Mouse (Mus musculus) adrenal gland (tissue): Measurements from ENCODE around the gene Zfand4.
"Not testable (repeated sequence)": the region's sequence is repeated elsewhere in the genome, so short reads cannot be mapped to it uniquely, and the experiment has no call there.

Experiments
- intact Hi-C: fragments of 180-260 bp; cut with DNase I; formaldehyde crosslinking; loops from one replicate; pipeline ENCODE4 v1.15.1; 2025

Zfand4 gene

DNA sequence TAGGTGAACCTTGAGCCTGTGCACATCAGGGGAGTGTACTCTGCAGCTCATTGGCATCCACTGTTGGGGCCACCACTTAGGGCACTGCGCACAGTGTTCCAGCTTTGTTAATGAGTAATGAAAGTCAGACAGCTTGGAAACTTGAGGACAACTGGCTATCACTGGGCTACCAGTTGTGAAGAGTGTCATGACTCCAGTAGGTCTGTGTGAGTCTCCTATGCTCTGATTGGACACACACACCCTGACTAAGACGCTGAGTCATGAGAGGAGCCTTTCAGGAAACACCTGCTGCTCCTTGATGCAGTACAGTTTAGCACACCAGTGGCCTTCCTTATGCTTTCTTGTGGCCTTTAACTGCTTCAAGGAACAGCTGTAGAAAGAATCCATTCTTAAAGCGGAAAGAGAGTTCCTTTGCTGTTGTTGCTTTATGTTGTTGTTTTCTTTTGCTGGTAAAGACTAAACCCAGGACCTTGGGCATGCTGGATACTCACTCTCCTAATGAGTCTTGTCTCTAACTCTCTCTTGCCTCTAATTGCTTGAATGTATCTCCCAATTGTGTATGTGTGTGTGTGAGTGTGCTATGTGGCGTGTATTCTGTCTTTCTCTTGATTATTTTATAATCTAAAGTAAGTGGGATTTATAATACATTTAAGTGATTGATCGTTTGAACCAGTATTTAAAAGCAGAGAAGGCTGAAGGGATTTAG is 23.0 kb downstream of the Zfand4 start:
- intact Hi-C loops, result no loop called here

DNA sequence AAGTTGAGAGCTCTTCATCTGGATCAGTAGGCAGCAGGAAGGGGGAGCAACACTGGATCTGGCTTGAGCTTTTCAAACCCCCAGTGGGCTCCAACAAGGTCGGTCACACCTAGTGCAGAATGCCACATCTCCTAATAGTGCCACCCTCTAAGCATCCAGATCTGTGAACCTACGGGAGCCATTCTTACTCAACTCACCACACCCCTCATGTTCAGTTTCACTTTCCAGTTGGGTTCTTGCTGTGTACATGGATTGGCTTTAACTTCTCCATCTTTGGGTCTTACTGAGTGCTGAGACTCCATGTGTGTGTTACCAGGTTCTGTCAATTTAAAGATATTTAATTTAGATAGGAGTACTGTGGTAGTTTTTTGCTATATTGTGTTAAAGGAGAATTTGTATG is 47.4 kb downstream of the Zfand4 start:
- intact Hi-C loops, result no loop called here

DNA sequence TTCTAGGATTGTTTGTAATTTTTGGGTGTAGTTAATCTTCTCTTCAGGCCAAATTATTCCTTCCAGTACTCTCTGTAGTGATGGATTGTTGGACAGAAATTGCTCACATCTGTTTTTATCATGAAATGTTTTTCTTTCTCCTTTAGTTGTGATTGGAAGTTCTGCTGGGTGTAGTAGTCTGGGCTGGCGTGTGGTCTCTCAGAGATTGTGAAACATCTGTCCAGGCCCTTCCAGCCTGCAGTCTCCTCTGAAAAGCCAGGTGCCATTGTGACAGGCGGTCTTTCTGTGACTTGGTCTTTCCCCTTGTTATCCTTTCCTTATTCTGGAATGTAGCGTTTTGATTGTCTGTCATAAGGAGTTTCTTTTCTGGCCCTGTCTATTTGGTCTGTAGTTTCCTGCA is 55.2 kb downstream of the Zfand4 start:
- intact Hi-C loops, result no loop called here

DNA sequence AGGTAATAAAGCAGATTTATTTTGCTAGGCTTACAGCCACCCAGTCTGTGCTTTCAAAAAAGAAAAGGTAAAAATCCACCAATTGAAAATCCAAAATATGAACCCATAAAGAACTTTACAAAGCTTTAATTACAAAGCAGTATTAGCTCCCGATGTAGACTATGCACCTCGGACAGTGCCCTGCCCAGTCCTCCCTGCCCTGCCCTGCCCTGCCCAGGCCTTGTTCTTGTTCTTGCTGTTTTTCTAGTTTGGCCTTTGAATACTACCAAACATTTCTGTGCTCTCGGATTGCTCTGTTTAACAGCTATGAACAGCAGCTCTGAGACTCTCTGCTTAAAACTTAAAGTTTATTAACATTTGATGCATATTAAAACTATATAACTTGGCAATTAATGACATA is 62.6 kb downstream of the Zfand4 start:
- intact Hi-C loops, result no loop called here

DNA sequence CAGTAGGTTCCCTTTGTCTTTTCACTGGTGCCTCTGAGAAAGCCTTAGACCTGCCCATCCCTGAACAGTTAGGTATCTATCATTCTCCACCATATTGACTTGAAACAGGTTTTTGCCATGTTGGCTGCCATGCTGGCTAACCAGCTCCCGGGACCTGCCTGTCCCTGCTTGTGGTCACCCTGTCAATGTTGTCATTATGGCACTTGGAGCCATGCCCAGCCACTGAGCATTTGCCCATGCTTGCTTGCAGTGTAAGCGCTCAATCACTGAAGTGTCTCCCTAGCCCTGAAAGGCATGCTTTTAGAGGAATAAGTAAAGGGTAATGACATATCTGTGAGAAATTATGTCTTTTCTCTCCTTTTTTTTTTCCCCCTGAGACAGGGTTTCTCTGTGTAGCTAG is 67.4 kb downstream of the Zfand4 start:
- intact Hi-C loops, result no loop called here

DNA sequence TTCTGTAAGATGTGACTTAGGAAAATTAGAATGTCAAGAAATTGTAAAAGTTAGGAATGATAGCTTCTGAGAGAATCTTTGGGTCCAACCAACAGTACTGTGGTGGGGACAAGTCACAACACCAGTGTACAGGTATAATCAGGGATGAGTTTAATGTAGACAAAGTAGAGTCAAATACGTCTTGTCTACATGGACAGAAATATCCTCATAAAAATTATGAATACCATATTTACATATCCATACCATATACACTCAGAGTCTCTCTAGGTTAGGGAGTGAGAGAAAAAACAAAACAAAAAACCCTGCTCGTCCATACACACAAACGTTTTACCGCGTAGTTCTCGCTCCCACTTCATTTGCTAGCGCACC is 73.4 kb downstream of the Zfand4 start:
- intact Hi-C loops, result loop anchor here (5.0 kb wide), 1 partner anchor 70 kb away; no protein-coding TSS in a partner anchor

DNA sequence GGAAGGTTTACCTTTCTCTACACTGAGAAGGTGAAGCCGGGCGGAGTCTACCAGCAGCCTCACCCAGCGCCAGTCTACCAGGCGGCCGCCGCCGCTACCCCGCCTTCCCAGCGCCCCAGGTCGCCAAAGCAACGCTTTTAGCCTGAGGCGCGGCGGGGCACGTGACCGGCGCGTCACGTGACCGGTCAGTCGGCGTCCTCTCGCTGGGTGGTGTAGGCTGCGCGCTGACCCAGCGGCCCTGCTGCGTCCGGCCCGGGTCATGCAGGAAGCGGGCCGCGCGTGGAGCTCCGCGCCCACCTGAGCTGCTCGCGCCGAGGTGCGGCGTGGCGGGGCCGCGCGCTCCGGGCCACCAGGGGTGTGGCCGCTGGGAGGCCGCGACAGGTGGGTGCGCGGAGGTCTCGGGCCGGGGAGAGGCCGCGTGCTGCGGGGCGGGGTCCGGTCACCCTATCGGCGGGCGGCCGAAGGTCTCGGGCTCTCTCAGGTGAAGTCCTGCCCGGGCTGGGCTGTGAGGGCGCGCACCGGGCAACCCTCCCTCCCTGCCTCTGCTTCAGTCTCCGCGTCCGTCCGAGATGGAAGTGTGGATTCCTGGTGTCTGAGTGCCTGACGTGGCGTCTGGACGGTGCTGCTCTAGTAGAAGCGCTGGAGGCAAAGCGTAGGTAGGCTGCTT is 73.9 kb downstream of the Zfand4 start, which contains the start of gene March8:
Gene March8 (plus strand): TSS at position 190 of the 667 bp plus-strand sequence.
- intact Hi-C loops, result loop anchor here (5.0 kb wide), 1 partner anchor 69 kb away; no protein-coding TSS in a partner anchor

DNA sequence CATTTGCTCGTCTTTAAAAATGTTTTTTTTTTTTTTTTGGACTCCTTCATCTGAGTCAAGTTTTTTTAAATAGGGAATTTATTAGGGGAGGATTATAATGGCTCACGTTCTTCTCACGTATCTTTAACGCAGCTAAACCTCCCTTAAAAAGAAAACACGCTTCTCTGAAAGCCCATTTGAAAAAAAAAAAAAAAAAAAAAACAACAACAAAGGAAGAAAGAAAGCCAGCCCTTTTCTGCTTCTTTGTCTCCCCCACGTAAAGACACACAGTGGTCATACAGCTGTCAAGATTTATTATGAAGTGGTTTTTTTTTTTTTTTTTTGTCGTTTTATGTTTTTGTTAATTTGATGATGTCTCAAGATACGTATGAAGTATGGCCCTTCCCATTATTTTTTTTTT is 74.5 kb downstream of the Zfand4 start:
- intact Hi-C loops, result loop anchor here (5.0 kb wide), 1 partner anchor 69 kb away; no protein-coding TSS in a partner anchor

DNA sequence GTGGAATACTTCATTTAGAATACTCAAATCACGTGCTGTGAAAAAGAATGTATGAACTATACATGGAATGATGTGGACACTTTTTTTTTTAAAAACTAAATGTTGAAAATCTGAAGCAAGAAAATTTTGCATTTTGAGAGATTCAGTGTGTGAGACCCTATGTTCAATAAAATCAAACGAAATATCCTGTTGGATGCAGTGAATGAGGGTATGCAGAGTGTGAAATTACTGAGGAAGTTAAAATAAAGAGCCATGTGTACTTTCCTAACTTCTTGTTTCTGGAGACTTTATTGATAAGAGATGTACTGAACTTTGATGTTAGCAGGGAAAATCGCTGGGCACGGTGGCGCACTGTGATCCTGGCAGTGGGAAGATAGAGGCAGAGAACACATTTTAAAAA is 75.1 kb downstream of the Zfand4 start:
- intact Hi-C loops, result loop anchor here (5.0 kb wide), 1 partner anchor 68 kb away; no protein-coding TSS in a partner anchor

DNA sequence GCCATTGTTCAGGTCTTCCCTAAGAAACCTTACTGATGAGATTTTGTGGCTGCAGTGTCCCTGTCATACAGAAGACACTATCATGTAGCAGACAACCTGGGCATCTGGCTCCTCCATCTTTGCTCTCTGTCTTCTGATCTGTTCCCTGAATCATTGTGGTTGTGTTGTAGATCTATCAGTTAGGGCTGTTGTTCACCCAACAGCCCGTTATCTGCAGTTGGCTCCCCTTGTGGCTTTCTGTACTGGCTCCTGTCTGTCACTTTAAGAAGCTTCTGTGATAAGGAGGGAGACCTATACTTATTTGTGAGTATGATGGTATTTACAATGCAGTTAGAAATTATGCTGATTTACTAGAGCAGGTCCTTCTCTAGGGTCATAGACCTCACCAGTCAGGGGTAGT is 76.5 kb downstream of the Zfand4 start:
- intact Hi-C loops, result no loop called here

DNA sequence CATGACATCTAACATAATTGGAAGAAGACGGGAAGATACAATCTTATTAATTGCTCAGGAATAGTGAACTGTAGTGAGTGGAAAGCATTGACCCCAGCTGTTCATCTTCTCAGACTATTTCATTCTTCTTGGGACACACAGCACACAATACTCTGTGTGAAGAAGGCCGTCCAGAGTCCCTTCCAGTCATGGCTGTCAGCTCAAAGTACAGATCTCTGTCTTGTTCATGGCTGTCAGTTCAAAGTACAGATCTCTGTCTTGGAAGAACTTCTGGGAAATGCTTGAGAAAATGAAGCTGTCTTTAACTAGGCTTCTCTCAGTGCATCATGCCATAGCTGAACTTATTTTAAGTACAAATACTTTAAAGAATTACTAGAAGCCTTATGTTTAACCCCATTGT is 83.9 kb downstream of the Zfand4 start:
- intact Hi-C loops, result no loop called here

DNA sequence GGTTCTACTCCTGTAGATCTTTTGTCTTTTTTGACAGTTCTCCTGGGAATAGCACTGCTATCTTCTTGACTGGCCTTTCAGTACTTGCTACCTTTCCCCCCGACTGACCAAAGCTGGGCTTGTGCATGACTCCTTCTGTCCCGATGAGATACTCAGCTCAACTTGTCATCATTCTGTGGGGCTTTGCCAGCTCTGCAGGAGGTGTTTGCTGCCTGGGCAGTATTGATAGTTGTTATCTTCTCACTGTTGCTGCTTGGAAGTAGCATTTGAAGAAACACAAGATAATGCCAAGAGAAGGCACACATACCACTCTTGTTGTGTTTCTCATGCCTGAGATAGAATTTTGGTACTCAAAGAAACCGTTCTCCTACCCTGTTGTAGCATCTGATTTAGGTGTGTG is 86.0 kb downstream of the Zfand4 start:
- intact Hi-C loops, result no loop called here

DNA sequence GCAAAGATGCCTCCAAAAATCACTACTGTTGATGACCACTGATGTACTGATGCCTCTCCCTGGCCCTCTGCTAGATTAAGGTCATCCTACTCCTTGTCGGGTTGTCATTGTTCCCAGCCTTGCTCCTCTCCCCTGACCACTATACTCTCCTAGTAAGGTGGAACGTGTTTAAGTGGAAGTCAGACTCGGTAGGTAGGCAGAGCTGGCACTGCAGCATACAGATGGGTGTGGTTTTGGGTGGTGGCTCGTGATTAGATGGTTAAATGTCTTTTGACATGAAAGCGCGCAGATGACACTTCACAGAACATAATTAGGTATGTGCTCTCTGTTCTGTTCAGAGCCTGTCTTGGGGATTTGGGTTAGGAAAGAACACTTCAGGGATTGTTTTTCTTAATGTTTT is 86.6 kb downstream of the Zfand4 start:
- intact Hi-C loops, result no loop called here

DNA sequence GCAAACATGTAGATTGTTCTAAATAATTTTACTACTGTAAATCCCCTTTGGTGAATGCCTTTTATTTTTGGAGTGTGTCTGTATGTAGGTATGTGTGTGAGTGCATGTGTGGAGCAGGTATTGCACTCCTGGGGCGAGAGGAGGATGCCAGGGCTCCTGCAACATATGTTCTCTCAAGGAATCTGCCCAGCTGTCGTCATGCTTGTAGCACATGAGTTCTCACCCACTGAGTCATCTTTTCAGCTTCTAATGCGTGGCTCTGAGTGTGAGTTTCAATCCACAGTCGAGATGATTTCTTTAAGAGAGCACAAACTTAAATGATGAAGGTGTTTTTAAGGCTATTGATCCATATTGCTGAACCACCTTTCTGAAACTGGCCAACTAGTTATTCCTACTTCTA is 87.5 kb downstream of the Zfand4 start:
- intact Hi-C loops, result no loop called here

DNA sequence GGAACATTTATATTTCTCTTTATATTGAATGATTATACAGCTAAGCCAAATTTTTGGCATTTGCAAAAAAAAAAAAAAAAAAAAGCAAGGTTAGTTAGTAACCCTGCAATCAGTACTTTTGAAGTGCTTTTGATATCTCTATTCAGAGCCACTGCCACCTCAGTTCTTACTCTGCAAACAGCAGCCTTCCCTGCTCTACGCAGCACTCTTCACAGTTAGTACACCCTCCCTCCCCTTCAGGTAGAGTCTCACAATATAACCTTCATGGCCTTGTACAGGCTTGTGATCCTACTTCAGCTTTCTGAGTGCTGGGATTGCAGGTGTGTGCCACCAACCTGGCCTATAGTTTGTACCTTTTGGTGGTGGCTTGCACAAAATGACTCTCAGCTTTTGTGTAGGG is 89.4 kb downstream of the Zfand4 start:
- intact Hi-C loops, result no loop called here

DNA sequence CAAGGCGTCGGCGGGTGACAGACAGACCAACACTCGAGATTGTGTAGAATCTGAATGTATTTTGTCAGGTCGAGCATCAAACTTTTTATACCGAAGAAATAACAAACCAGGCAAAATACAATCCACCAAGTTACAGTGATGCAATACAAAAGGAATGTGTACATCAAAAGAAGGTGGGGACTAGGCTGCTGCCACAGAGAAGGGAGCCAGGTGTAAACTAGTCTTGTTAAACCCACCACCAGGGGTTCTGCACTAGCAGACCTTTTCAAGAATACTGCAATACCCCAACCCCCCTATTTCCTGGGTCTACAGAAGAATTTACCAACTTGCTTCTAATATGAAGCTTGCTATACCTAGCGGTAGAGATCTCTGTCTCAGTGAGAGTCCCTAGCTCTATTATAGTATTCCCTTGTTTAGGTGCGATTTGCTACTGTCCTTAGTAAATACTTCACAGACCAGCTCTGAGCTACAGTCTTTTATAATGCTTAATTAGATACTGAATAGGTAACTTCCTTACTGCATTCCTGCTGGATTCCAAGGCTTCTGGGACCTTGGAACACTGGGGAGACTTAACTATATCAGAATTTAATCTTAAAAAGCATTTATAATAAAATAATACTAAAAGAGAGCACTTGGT is 92.4 kb downstream of the Zfand4 start:
- intact Hi-C loops, result not testable (repeated sequence)

DNA sequence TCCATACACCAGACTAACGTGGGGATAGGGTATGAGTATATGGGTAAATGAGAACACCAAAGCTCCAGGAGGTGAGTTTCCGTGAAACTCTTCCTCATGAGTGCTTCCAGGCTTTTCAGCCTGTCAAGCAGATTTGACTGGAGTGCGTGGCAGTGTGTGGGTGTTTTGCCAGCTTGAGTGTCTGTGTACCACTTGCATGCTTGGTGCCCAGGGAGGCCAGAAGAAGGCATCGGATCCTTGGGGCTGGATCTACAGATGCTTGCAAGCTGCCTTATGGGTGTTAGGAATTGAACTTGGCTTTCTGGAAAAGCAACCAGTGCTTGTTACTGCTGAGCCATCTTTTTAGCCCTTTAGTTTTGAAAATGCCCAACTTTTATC is 92.9 kb downstream of the Zfand4 start:
- intact Hi-C loops, result no loop called here

DNA sequence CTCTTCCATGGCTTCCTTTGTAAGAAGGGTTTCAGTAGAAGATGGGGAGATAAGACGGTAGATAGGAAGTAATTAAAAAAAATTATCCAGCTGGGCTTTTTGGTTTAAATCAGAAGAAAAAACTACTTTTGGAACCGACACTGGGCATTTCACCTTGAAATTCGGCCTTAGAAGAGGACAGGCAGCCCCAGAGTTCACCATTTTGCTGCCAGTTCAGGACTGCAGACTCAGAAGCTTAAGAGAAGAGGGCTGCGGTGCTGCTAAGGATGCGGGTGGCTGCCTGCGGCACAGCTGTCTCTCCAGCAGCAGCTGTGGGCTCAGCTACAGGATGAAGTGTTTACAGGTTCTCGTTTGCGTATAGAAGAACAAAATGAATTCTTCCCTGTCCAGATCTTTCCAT is 94.0 kb downstream of the Zfand4 start:
- intact Hi-C loops, result no loop called here

DNA sequence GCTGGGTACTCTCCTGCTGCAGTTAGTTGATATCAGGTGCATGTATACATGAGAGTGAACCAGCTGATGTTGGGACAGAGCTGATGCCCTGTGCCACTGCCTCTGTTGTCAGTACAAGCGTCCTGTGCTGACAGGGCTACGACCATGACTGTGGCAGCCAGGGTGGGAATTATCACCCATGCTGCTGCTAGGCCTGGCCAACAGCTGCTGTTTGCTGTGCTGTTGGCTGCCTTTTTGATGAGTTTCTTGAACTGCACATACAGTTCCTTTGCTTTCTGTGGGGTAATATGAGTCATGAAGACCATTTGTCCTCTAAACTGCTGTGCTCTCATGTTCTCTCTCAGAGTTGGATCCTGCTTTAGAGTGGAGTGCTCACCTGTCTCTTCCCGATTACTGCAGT is 95.2 kb downstream of the Zfand4 start:
- intact Hi-C loops, result no loop called here

DNA sequence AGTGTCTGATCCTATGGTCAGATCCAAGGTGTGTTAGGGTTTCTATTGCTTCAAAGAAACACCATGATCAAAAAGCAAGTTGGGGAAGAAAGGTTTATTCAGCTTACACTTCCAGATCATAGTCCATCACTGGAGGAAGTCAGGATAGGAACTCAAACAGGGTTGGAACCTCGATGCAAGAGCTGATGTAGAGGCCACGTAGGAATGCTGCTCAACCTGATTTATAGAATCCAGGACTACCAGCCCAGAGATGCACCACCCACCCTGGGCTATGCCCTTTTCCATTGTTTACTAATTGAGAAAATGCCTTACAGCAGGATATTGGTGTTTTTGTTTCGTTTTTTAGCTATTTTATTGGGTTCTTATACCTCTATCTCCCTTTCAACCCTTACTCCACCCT is 97.4 kb downstream of the Zfand4 start:
- intact Hi-C loops, result no loop called here

DNA sequence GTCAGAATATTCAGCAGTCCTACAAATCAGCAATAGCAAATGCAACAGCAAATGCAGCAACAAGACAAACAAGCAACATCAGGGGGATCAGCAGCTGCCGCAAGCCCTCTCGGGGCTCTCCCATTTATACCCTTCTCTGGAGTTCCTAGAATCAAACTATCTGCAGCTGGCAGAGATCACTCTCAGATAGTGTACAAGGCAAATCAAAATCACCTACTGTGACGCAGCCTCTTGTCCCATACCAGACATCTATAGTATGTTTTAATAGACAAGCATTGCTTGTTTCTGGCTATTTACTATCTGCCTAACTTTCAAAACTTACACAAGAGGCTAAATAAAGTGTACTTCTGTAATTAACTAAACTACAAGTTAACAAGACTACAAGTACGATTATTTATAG is 98.0 kb downstream of the Zfand4 start:
- intact Hi-C loops, result no loop called here

DNA sequence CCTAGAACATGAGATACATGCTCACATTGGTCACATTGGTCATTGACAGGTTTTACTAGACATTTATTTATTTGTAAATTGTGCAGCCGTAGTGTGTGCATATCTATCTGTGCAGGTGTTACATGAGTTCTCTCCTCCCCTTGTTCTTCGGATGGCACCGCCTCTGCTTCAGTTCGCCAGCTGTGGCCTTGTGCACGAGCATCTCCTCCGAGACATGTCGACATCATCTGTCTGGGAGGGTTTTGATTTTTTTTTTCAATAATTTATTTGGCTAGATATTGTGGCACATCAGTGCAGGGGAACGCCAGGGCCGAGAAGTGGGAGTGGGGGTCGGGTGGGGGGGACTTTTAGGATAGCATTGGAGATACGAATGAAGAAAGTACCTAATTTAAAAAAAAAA is 103.9 kb downstream of the Zfand4 start:
- intact Hi-C loops, result no loop called here

DNA sequence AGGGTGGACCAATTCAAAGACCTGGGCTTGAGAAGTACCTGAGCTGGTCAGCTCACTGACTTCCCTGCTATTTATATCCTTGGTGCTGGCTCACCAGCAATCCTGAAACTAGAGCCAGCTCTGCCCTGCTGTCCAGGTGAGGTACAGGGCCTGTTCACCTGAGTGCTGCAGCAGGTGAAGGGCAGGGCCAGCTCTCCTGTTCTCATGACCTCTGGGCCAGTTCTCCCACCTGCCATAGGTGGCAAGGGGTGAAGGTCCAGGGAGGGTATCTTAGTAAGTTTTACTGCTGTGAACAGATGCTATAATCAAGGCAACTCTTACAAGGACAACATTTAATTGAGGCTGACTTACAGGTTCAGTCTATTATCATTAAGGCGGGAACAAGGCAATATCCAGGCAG is 105.8 kb downstream of the Zfand4 start:
- intact Hi-C loops, result no loop called here
